Mouse (Mus musculus): ENCODE measurements around the gene Zc3h12d. TPM values are rescaled to one million over a fixed set of nuclear protein-coding genes. Genes with fewer than 3 reads are reported as not detected.

Gene Zc3h12d
- polyA plus RNA-seq, 1 experiment from 2014 or later: 1.2 TPM

DNA sequence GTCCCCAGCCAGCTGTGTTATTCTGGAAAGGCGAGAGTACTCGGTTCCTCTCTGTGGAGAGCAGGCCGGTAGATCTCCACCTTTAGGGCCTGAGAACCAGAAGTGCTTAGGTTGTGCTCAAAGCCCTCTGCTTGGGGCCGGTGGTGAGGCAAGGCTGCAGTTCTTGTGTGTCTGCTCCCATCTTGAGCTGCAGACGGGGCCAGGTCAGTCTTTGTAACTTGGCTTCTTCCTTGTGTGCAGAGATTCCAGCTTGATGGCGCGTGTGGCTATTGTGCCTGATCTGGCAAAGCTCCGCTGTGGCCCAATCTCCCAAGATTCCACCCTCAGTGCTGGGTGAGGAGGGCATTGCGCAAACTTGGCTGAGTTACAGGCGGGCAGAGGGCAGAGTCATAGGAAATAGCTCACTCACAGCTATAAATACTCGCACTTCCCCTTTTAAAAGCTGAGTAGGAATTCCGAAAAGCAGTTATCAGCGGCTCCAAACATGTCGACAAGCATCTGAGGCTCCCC is 9.4 kb downstream of the Zc3h12d start:
- Histone ChIP-seq H3K27ac (ENCODE audit: low read depth, low read length) (peak overlapping the region; percentile 15; the same call in 1 of the 2 replicates), H3K4me3 (ENCODE audit: low read depth, low read length) (no peak overlapping the region), H3K36me3 (ENCODE audit: control insufficient read depth, insufficient read depth) (no peaks in the 10 kb centered on the region), H3K4me2 (replicated peaks; ENCODE audit: low read depth) (peak overlapping the region; percentile 43), H3K4me1 (replicated peaks; ENCODE audit: control insufficient read depth, insufficient read depth, low read length) (no peaks in the 10 kb centered on the region; the same call in 1 of the 2 replicates), H3K9me3 (ENCODE audit: control insufficient read depth) (no peaks in the 10 kb centered on the region), H3K9ac (ENCODE audit: low read depth, low read length) (no peak overlapping the region), H3K27me3 (replicated peaks; ENCODE audit: control insufficient read depth, insufficient read depth, low read length) (no peaks in the 10 kb centered on the region)
- TF ChIP-seq CTCF (IDR thresholded peaks at IDR 0.05; ENCODE audit: low read depth): no peak
- peak; percentile 90 for ATAC-seq
- 35% methylated on average over 14 of the region's 14 CpGs for WGBS

DNA sequence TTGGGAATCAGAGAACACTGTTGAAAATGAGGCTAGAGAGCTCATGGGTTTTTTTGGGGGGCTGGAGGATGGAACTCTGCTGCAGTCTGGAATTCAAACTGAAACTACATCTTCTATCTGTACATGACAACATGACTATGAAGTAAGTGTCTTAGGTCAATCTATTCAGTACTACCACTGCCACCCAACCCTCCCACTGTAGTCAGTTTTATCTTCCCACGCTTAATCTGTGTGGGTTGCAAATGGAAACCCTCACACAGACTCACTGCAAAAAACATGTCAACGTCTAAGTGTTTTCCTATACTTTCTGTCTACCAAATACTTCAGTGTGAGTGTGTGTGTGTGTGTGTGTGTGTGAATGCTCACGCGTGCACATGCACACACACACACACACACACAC is 10.9 kb downstream of the Zc3h12d start:
- Histone ChIP-seq H3K4me2 (replicated peaks; ENCODE audit: low read depth) (no peak overlapping the region), H3K27ac (ENCODE audit: low read depth, low read length) (no peak overlapping the region), H3K36me3 (ENCODE audit: control insufficient read depth, insufficient read depth) (no peaks in the 10 kb centered on the region), H3K4me1 (replicated peaks; ENCODE audit: control insufficient read depth, insufficient read depth, low read length) (no peaks in the 10 kb centered on the region; the same call in 1 of the 2 replicates), H3K9ac (ENCODE audit: low read depth, low read length) (no peak overlapping the region), H3K27me3 (replicated peaks; ENCODE audit: control insufficient read depth, insufficient read depth, low read length) (no peaks in the 10 kb centered on the region), H3K4me3 (ENCODE audit: low read depth, low read length) (no peak overlapping the region), H3K9me3 (ENCODE audit: control insufficient read depth) (no peaks in the 10 kb centered on the region)
- 89% methylated on average over 4 of the region's 4 CpGs for WGBS
- ATAC-seq: no peak
- TF ChIP-seq CTCF (IDR thresholded peaks at IDR 0.05; ENCODE audit: low read depth): no peak

DNA sequence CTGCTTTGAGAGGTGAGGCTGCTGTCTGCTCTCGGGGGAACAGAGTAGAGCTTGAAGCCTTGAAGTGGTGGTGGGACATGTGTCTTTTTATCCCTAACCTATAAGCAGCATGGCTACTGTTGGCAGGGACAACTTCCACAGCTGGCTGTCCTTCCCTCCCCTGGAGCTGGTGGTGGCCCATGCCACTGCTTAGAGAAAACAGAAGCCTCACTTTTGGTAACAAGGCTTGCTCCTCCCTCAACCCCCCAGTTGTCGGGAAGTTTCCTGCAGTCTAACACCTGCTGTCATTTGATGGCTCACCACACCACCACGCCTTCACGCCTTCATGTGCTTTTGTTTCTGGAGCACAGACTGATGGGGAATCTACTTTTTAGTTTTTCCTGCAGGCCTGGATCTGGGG is 11.9 kb downstream of the Zc3h12d start:
- Histone ChIP-seq H3K36me3 (ENCODE audit: control insufficient read depth, insufficient read depth) (no peaks in the 10 kb centered on the region), H3K4me1 (replicated peaks; ENCODE audit: control insufficient read depth, insufficient read depth, low read length) (no peaks in the 10 kb centered on the region; the same call in 1 of the 2 replicates), H3K27me3 (replicated peaks; ENCODE audit: control insufficient read depth, insufficient read depth, low read length) (no peaks in the 10 kb centered on the region), H3K9me3 (ENCODE audit: control insufficient read depth) (no peaks in the 10 kb centered on the region), H3K9ac (ENCODE audit: low read depth, low read length) (no peak overlapping the region), H3K4me3 (ENCODE audit: low read depth, low read length) (no peak overlapping the region), H3K4me2 (replicated peaks; ENCODE audit: low read depth) (no peak overlapping the region), H3K27ac (ENCODE audit: low read depth, low read length) (no peak overlapping the region)
- ATAC-seq: no peak
- TF ChIP-seq CTCF (IDR thresholded peaks at IDR 0.05; ENCODE audit: low read depth): no peak
- 70% methylated on average over 4 of the region's 4 CpGs for WGBS

DNA sequence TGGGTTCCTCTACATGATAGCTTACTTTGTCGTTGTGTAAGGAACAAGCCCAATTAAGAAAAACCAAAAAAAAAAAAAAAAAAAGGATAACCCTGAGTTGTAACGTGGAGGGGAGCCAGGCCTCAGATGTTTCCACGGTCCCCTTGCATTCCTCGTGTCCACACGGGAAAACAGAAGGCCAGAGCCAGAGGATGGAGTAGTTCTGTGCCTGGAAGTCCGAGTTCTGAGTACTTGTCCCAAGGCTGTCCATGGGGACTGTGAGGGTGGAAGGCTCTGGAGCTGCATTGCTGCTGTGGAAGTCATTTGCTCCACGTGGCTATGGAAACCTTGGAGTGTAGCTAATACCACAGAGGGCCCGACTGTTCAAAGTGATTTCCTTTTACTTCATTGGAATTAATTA is 12.9 kb downstream of the Zc3h12d start:
- no peaks in the 10 kb centered on the region for H3K36me3 ChIP-seq (ENCODE audit: control insufficient read depth, insufficient read depth)
- H3K9me3 ChIP-seq (ENCODE audit: control insufficient read depth): no peaks in the 10 kb centered on the region
- no peak overlapping the region for H3K27ac ChIP-seq (ENCODE audit: low read depth, low read length)
- TF ChIP-seq CTCF (IDR thresholded peaks at IDR 0.05; ENCODE audit: low read depth): no peak
- no peaks in the 10 kb centered on the region; the same call in 1 of the 2 replicates for H3K4me1 ChIP-seq (replicated peaks; ENCODE audit: control insufficient read depth, insufficient read depth, low read length)
- H3K27me3 ChIP-seq (replicated peaks; ENCODE audit: control insufficient read depth, insufficient read depth, low read length): no peaks in the 10 kb centered on the region
- WGBS: 75% methylated on average over 8 of the region's 8 CpGs
- H3K4me2 ChIP-seq (replicated peaks; ENCODE audit: low read depth): no peak overlapping the region
- H3K4me3 ChIP-seq (ENCODE audit: low read depth, low read length): no peak overlapping the region
- ATAC-seq: no peak
- no peak overlapping the region for H3K9ac ChIP-seq (ENCODE audit: low read depth, low read length)

DNA sequence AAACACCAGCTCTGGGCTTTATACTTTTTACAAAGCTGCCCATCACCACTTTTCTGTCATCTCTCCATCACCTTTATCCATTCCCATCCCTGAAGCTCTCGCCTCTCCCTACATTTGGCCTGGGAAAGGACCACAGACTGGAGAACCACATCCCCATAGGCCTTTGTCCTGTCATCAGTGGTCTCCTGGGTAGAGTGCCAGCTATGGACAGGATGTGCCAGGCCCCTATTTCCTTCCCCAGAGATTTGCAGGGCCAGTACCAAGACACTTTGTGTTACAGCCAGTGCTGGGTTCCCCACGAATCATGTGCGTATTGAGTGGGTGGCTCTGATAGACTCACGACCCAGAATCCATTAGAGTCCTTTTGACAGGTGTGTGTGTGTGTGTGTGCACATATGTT is 13.7 kb downstream of the Zc3h12d start:
- H3K4me3 ChIP-seq (ENCODE audit: low read depth, low read length): no peak overlapping the region
- no peaks in the 10 kb centered on the region for H3K27me3 ChIP-seq (replicated peaks; ENCODE audit: control insufficient read depth, insufficient read depth, low read length)
- H3K4me2 ChIP-seq (replicated peaks; ENCODE audit: low read depth): no peak overlapping the region
- H3K9ac ChIP-seq (ENCODE audit: low read depth, low read length): no peak overlapping the region
- H3K4me1 ChIP-seq (replicated peaks; ENCODE audit: control insufficient read depth, insufficient read depth, low read length): no peaks in the 10 kb centered on the region; the same call in 1 of the 2 replicates
- no peaks in the 10 kb centered on the region for H3K36me3 ChIP-seq (ENCODE audit: control insufficient read depth, insufficient read depth)
- no peaks in the 10 kb centered on the region for H3K9me3 ChIP-seq (ENCODE audit: control insufficient read depth)
- ATAC-seq: no peak
- 88% methylated on average over 4 of the region's 4 CpGs for WGBS
- TF ChIP-seq CTCF (IDR thresholded peaks at IDR 0.05; ENCODE audit: low read depth): no peak
- H3K27ac ChIP-seq (ENCODE audit: low read depth, low read length): no peak overlapping the region

DNA sequence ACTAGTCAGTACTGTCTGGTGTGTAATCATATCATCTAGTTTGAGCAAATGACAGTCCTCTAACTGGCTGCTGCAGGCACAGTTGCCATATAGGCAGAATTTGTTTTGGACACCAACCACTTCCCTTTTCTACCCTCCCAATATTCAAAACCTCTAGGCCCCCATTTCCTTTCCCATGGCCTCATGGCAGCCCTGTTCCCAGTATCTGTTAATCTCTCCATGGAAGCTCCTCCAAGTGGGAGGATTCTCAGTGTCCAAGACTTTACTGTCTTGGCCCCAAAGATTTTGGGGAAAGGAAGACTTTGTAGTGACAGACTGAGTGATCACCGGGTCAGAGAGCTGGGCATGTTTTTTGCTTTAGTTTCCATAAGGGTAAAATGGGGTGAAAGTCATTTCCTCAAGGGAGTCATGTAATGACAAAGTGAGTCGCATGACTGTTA is 14.9 kb downstream of the Zc3h12d start:
- Histone ChIP-seq H3K27ac (ENCODE audit: low read depth, low read length) (no peak overlapping the region), H3K4me2 (replicated peaks; ENCODE audit: low read depth) (no peak overlapping the region), H3K4me1 (replicated peaks; ENCODE audit: control insufficient read depth, insufficient read depth, low read length) (no peaks in the 10 kb centered on the region), H3K4me3 (ENCODE audit: low read depth, low read length) (no peak overlapping the region), H3K9ac (ENCODE audit: low read depth, low read length) (no peak overlapping the region), H3K27me3 (replicated peaks; ENCODE audit: control insufficient read depth, insufficient read depth, low read length) (no peaks in the 10 kb centered on the region), H3K36me3 (ENCODE audit: control insufficient read depth, insufficient read depth) (no peaks in the 10 kb centered on the region), H3K9me3 (ENCODE audit: control insufficient read depth) (no peaks in the 10 kb centered on the region)
- 82% methylated on average over 2 of the region's 2 CpGs for WGBS
- no peak for ATAC-seq
- no peak for TF ChIP-seq CTCF (IDR thresholded peaks at IDR 0.05; ENCODE audit: low read depth)

DNA sequence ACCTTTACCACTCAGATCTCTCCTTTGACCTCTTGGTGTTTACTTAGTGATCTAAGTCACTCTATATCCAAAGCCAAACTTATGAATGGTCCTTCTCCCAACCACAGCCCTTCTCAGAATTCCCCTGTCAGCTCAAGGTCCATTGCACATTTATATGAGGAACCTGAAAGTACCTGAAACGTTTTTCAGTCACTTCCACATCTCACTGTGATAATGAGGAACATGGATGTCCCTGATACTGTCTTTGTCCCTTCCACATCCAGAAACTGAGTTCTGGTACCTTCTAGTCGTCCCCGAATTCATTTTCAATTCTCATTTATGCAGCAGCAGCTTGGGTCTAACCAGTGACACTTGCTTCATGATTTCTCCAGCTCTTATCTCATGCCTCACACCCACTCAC is 19.6 kb downstream of the Zc3h12d start:
- ATAC-seq: no peak
- H3K27me3 ChIP-seq (replicated peaks; ENCODE audit: control insufficient read depth, insufficient read depth, low read length): no peaks in the 10 kb centered on the region
- no peak overlapping the region for H3K4me3 ChIP-seq (ENCODE audit: low read depth, low read length)
- 68% methylated on average over 3 of the region's 3 CpGs for WGBS
- no peak overlapping the region for H3K4me2 ChIP-seq (replicated peaks; ENCODE audit: low read depth)
- H3K9ac ChIP-seq (ENCODE audit: low read depth, low read length): no peak overlapping the region
- no peak overlapping the region for H3K27ac ChIP-seq (ENCODE audit: low read depth, low read length)
- no peaks in the 10 kb centered on the region for H3K4me1 ChIP-seq (replicated peaks; ENCODE audit: control insufficient read depth, insufficient read depth, low read length)
- no peaks in the 10 kb centered on the region for H3K9me3 ChIP-seq (ENCODE audit: control insufficient read depth)
- no peak for TF ChIP-seq CTCF (IDR thresholded peaks at IDR 0.05; ENCODE audit: low read depth)
- no peaks in the 10 kb centered on the region for H3K36me3 ChIP-seq (ENCODE audit: control insufficient read depth, insufficient read depth)

Data from intestine, postnatal 0 days (tissue).